Mouse (Mus musculus) heart, adult 8-10 months (tissue): ENCODE measurements around the gene Id1. TPM values are rescaled to one million over a fixed set of nuclear protein-coding genes. Genes with fewer than 3 reads are reported as not detected.

ENCODE experiments used
- DNase-seq: peaks from one replicate; pipeline ENCODE4 v3.0.0; 2022; ENCODE audit warnings: low spot score
- microRNA-seq: library from miRNA; unstranded; fragments of <30 nt; microRNA quantifications from one replicate; pipeline ENCODE4 v1.2.0, GENCODE M21; 2022
- total RNA-seq, 4 experiments: library from RNA; stranded (reverse); gene quantifications; 2 replicates each; pipeline ENCODE4 v1.2.4; 2022

The Id1 gene
- total RNA-seq, 4 experiments from 2014 or later = 43.3 to 63.6 (median 58.4) TPM

DNA sequence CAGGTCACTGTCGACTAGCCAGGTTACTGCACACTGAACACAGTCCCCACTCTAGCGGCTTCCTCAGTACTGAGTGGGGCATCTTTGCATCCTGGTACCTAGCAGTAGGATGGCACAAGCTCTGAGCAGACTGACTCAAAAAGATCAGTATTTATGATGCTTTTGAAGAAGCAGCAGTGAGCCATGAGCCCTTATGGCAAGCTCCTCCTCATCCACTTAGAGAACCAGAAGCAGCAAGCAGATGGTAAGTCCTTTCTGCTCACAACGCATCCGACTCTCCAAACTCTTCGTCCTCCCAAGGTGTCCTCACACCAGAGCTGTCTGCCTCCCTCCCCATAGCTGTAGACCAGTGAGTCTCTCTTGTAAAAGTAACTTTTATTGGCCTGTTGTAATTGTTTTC, 47.2 kb downstream of the Id1 start:
- DNase-seq = no peak

DNA sequence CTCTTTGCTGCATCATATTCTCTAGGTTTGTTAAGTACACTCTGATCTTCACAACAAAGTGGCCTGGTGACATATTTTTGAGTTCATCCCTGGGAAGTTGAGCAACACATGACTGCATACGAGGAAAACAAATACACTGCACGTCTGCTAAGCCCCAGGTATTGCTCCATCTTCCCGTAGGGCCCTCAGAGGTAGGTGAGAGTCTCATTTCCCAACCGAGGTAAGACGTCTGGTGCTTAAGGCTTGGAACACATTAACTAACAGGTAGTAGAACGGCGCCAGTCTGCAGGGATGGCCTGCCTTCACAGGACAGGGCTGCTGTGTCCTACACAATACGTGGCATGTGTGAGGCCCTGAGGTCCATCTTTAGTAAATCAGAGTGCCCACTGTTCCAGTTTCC, 48.6 kb downstream of the Id1 start:
- no peak for DNase-seq

DNA sequence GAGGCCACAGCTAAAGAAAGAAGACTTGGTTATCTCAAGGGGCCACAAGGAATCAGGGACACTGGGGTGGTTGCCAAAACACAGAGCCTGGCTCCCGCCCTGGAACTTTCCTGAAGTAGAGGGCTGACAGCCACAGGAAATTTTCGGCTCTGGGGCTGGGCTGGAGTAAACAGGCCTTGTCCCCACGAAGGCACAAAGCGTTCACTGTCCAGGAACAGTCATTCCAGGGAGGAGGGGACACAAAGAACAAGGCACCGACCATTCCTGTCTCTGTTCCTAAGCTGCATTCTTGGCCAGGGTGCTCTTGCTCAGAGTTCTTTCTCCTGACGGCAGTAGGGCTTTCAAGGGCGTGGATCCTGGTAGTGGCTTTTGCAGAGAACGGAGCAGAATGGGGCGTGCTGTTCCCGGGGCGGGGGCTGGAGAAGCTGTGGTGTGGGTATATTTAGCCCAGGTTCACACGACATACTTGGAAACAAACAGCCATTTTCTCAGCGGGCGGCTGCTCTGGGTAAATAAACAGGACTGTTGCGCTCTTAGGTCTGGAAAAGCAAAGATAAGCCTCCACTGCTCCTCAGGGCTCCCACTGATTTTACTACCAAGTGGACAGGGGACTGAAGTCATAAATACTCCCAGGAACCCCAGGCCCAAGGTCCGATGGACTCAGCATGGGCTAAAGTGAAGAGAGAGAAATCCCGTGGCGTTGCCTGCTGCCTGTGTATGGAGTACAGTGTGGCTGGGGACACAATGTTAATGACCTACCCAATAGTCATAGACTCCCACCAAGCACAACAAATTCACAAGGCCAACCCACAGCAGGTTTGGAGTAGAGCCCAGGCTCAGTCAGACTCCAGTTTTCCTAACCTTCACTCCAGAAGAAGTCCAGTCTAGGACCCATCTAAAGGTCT, 49.6 kb downstream of the Id1 start:
- DNase-seq = peak; percentile 97

Small RNA genes within 50 kb of the gene (microRNA-seq; reads per million reads assigned to microRNA genes)
- gene Gm23802 = not detected

Other genes starting within 250 kb of the Id1 start
- gene Defb22, start 246.1 kb upstream of the Id1 start, total RNA-seq = not detected
- gene Defb26, start 224.6 kb upstream of the Id1 start, total RNA-seq = not detected
- gene Defb28, start 218.0 kb upstream of the Id1 start, total RNA-seq = not detected
- not detected for gene Defb29, start 196.2 kb upstream of the Id1 start, total RNA-seq
- gene Gm17416, start 166.9 kb upstream of the Id1 start, total RNA-seq = not detected
- not detected for gene Defb21, start 163.5 kb upstream of the Id1 start, total RNA-seq
- gene Defb19, start 155.9 kb upstream of the Id1 start, total RNA-seq = under 1 TPM in 1 of 4 experiments, not detected in 3; 0.81 TPM
- gene Defb45, start 136.9 kb upstream of the Id1 start, total RNA-seq = not detected
- gene Defb36, start 131.9 kb upstream of the Id1 start, total RNA-seq = not detected
- gene Defb25, start 113.2 kb upstream of the Id1 start, total RNA-seq = not detected
- 1 to 10 TPM; 5.1 to 5.6 (median 5.2) TPM for gene Rem1, start 109.3 kb upstream of the Id1 start, total RNA-seq
- gene H13, start 66.8 kb upstream of the Id1 start, total RNA-seq = 10 to 100 TPM; 34.4 to 36.3 (median 35.1) TPM
- 10 to 100 TPM; 15.0 to 19.6 (median 16.6) TPM for gene Mcts2, start 49.2 kb upstream of the Id1 start, total RNA-seq
- 10 to 100 TPM; 10.3 to 16.2 (median 12.4) TPM for gene Cox4i2, start 17.9 kb downstream of the Id1 start, total RNA-seq
- gene Bcl2l1, start 95.5 kb downstream of the Id1 start, total RNA-seq = 10 to 100 TPM; 46.9 to 66.6 (median 51.4) TPM
- 1 to 10 TPM in 2 of 4 experiments, under 1 TPM in 2; 0.65 to 1.4 (median 0.91) TPM for gene Tpx2, start 111.7 kb downstream of the Id1 start, total RNA-seq
- gene Mylk2, start 175.1 kb downstream of the Id1 start, total RNA-seq = under 1 TPM; 0.17 to 0.44 (median 0.31) TPM
- 1 to 10 TPM; 1.6 to 2.7 (median 2.1) TPM for gene Foxs1, start 197.0 kb downstream of the Id1 start, total RNA-seq
- gene Dusp15, start 215.4 kb downstream of the Id1 start, total RNA-seq = not detected
- gene Ttll9, start 226.2 kb downstream of the Id1 start, total RNA-seq = not detected